Mouse (Mus musculus) cerebellum, postnatal 10 days (tissue): ENCODE results near the gene Iqschfp.

ENCODE experiments used
- DNase-seq, 2 experiments: peaks; one replicate each; pipeline ENCODE4 v3.0.0; 2021; ENCODE audit warnings: mixed read lengths in 2 of 2

Gene Iqschfp

GRCm38 (mm10) chr3:68221452-68221851, 329.4 kb downstream of the Iqschfp start:
- no peak for DNase-seq

DNA sequence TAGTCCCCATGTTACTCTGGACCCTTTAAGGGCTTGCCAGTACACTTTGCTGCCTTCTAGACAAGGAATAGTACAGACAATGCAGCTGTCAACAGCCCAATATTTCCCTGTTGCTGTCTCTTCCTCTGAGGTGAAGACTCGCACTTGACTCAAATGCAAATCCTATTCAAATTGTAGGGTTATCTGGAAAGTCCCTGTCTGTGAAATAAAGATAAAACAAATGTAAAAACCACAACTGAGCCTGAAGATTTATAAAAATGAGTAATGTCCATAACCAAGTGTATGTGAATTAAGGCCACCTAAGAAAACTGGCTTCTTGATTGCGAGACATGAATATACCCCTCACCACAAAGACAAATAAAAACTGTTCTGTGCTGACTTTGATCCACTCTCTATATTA, 347.9 kb downstream of the Iqschfp start:
- no peak for DNase-seq

DNA sequence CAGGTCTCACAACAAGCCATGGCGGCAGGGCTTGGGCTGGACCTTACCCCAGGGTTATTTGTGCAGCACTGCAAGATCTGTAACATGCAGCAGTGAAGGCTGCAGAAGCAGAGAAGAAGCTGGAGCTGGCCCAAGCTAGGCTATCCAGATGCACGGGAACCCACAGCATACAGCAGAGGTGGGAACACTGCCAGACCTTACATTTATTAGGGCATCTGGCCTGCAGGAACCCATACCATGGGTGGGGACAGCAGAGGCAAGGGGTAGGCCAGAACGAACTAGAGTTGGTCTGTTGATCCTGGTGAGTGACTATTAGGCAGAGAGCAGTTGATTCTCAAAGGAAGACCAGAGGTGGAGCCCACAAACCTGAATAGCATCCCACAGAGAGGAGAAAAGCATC, 351.2 kb downstream of the Iqschfp start:
- no peak for DNase-seq

GRCm38 (mm10) chr3:68246154-68246553, 354.1 kb downstream of the Iqschfp start:
- DNase-seq, result peak; percentile 39 to 45

GRCm38 (mm10) chr3:68250589-68250988, 358.6 kb downstream of the Iqschfp start:
- DNase-seq, result peak; percentile 60 to 70

DNA sequence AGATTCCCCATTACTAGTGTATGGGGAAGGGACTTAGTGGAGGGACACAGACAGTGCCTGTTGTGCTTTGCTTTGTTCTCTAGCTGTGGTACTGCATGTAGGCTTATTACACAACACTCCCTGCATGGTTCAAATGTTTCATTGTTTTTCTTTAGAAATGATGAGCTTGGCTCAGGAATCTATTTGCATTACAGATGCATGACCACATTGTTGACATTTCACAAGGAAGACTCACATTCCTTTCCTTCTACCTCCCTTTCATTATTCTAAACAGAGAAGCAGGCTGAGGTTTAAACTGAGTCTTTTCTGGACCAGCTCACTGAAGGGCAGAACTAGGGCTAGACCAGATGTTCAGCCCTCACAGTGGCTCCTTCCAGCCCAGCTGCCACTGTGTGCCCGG, 360.3 kb downstream of the Iqschfp start:
- no peak for DNase-seq

GRCm38 (mm10) chr3:68262304-68262703, 370.3 kb downstream of the Iqschfp start:
- DNase-seq, result no peak

DNA sequence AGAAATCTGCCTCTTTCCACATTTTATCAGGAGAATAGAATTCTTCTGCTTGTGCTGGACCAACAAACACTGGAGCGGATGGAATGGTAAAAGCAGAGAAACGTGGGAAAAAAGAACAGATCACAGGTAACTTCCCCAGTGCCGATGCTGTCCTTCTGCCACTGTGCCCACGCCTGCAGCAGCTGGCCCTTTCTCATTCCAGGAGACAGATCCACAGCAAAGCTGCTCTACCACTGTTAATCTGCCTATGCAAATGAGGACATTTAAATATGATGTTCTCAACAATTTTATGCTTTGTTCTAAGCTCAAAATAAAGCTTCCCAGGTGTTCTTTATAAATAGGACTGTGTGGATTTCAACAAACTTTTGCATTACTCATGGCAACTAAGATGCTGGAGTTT, 375.9 kb downstream of the Iqschfp start:
- DNase-seq, result no peak

GRCm38 (mm10) chr3:68269251-68269650, 377.2 kb downstream of the Iqschfp start:
- peak; percentile 11 to 23 for DNase-seq

DNA sequence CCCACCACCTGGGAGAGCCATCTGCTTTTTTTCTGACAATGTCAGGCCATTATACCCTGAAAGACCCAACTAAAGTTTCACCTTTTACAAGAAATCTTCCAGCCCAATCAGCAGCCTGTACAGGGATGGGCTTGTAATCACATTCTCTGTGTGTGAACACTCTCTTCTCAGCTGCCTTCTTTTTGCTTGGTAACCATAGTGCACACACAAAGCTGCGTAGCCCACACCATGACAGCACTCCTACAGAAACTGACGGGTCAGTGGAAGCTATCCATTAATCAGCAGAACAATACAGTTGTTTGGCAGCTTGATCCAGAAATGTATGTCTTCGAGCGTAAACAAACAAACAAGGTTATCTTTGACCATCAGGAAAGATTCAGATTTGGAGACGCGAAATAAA, 378.2 kb downstream of the Iqschfp start:
- DNase-seq, result peak in 1 of 2 experiments; percentile 5

GRCm38 (mm10) chr3:68271457-68271856, 379.4 kb downstream of the Iqschfp start:
- DNase-seq, result no peak

DNA sequence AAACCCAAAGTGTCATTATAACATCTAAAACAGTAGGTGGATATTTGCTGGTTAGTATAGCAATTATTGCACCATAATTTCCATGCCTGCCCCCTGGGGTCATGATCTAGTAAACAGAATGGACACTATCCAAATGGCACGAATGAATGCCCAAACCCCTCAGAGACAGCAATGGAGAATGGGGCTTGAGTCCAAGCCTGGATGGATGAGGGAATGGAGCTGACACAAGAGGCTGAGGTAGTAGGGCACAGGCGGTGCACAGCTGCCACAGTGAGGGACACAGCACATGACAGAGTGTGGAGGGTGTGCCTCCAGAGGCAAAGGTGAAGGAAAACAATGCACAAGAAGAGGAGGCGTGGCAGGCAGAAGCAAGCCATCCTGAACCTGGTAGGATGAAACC, 379.8 kb downstream of the Iqschfp start:
- peak; percentile 59 to 68 for DNase-seq

DNA sequence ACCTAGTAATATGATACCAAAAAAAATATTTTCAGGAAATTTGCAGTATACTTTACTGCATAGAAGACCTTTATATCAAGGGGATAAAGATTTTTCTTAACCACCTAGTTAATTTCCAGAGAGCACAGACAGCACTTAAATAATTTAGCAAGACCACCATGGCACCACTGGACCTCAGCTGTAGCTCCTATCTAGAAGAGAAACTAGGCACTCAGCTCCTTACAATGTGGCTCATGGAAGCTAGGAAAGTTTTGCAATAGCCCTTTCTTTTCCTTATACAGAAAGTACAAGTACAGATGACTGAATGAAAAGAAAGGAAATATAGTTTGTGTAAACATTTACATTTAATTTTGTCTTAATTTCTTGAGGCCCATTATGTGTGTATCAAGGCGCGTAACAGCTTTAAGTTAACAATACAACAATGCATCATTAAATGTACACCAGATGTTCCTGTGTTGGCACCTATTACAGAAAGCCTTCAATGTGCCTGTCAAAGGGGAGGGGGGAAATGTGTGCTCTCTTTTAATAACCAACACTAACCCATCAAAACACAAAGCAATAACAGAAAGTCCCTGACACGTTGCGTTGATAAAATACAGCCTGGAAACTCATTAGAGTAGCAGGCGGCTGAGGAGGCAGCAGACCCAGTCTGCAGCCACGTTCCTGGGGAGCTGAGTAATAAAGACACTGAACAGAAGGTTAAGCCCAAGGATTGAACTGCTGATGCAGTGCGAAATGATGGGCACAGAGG, 391.0 kb downstream of the Iqschfp start:
- no peak for DNase-seq

- DNase-seq, result no peak
Measured at GRCm38 (mm10) chr3:68283595-68283991, 391.6 kb downstream of the Iqschfp start.

GRCm38 (mm10) chr3:68284500-68284899, 392.5 kb downstream of the Iqschfp start:
- DNase-seq, result peak; percentile 7 to 26

GRCm38 (mm10) chr3:68296752-68297151, 404.7 kb downstream of the Iqschfp start:
- DNase-seq, result no peak

GRCm38 (mm10) chr3:68305647-68306046, 413.6 kb downstream of the Iqschfp start:
- DNase-seq, result no peak

DNA sequence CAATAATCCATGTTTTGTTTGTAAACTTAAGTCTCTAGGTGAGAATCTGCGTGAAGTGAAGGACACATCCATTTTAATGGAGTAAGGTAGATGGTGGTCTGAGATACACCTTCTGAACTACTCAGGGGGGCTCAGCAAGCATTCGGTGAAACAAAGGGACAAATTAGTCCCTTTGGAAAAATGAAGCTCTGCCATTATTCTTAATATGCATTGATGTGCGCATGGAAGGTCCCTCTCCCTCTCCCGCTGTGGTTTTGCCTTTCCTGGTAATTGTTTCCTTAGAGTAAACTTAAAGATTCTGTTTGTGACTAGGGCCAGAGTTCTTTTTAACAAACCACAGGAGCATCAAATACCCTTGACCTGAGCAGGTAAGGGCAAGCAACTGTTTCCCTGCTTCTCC, 414.7 kb downstream of the Iqschfp start:
- no peak for DNase-seq

GRCm38 (mm10) chr3:68325575-68325974, 433.5 kb downstream of the Iqschfp start:
- DNase-seq, result no peak

- peak; percentile 55 to 57 for DNase-seq
Measured at GRCm38 (mm10) chr3:68332515-68332914, 440.5 kb downstream of the Iqschfp start.

DNA sequence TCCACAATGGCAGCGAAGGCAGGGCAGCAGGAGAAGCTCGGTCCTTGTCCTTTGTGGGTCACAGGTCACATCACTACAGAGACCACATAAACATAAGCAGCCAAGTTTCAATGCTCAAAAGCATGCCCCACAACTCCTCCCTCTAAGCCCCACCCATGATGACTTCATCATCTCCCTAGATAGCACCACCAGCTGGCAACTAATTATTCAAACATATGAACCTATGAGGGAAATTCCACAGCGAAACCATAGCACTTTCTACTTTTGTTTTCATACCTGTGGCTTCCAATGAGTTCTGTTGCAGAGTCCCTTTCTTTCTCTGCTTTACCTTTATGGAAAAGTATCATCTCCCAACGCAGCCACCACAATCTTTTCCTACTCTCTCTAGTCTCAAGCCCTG, 443.5 kb downstream of the Iqschfp start:
- no peak for DNase-seq

DNA sequence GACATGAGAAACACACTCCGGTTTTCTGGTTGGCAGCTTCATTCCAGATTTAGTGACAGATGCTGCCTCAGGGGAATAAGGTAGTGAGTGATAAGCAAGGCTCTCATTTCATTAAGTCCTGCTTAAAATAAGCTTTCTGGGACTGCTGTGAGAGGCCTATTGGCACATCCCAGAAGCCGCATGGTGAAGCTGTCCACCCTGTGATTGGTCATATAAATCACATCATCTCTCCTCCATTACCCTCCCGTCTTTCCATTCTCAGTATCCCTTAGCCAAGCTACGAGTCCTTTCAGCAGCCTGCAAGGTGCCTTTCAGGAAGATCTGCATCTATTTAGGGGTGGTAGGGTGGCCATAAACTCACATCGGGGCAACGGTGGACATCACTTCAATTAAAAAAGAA, 458.6 kb downstream of the Iqschfp start:
- DNase-seq, result no peak

DNA sequence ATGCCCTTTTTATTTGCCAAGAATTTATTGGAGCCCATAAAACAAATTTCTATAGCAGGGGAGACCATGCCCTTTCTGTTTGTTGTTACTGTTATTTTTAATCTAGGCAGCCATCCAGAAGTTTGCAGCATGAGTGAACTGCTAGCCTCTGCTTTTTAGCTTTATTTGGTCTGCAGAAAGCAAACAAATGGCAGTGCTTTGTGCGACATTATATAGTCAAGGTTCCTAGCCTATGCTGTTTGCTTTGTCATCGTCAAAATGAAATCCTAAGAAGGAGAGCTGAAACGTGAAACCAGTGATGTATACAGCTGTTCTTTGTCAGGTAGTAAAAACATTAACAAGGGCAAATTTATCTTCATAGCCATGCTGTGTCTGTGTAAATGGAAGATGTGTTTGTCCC, 459.4 kb downstream of the Iqschfp start:
- DNase-seq, result no peak

GRCm38 (mm10) chr3:68352961-68353360, 460.9 kb downstream of the Iqschfp start:
- DNase-seq, result peak in 1 of 2 experiments; percentile 29

- peak; percentile 25 to 28 for DNase-seq
Measured at GRCm38 (mm10) chr3:68353492-68353891, 461.5 kb downstream of the Iqschfp start.
